Mouse (Mus musculus): ENCODE data around the gene Gm20708. TPM values are rescaled to one million over a fixed set of nuclear protein-coding genes. Genes with fewer than 3 reads are reported as not detected.

The Gm20708 gene
- polyA plus RNA-seq, 1 experiment, result not detected

DNA sequence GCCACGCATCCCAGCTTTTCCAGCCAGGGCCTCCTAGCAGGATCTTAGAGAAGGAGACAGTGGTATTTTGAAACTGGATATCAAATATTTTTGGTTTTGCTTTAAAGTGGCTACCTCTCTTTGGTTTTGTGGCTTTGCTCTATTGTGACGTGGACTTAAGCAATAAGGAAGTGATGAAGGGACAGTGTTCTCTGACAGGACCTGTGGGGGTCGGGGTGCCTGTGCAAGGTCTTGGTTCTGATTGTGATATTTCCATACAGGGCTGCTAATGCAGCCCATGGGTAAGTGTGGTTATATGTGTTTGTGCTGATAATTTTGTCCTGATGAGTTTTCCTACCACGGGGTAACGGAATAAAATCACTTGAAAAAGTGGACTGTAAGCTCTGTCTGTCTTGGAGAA is 45.9 kb downstream of the Gm20708 start:
- peaks cover 23% of the 10 kb centered on the region for H3K4me1 ChIP-seq
- H3K27me3 ChIP-seq (replicated peaks), result peaks cover 19% of the 10 kb centered on the region
- peaks cover 71% of the 10 kb centered on the region for H3K36me3 ChIP-seq (replicated peaks; ENCODE audit: low read length)
- TF ChIP-seq FLI1 (IDR thresholded peaks at IDR 0.05; ENCODE audit: low read length) (no peak), GATA1 (IDR thresholded peaks at IDR 0.05; ENCODE audit: borderline replicate concordance, low read length) (no peak)
- no peak overlapping the region for H3K4me3 ChIP-seq (replicated peaks)
- H3K9me3 ChIP-seq, result 0 out of 2 replicates have a peak, but pooled peaks cover 3% of the 10 kb centered on the region

DNA sequence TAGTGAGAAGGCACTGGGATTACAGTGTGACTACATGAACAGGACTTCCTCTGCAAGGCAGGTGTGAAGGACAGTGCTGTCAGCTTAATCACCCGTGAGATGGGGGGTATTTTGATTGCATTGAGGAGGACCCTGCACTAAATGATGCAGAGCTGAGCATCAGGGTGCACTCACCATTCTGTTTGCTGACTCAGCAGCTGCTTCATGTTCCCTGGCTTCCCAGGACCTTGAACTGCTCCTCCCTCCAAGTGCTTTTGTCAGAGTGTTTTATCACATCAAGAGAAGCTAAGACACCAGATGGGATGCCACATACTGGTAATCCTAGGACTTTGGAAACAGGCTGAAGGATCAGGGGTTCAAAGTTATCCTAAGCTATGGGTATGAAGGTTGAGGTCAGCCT is 46.5 kb downstream of the Gm20708 start:
- TF ChIP-seq GATA1 (IDR thresholded peaks at IDR 0.05; ENCODE audit: borderline replicate concordance, low read length) (no peak), FLI1 (IDR thresholded peaks at IDR 0.05; ENCODE audit: low read length) (no peak)
- H3K27me3 ChIP-seq (replicated peaks), result peaks cover 26% of the 10 kb centered on the region
- H3K36me3 ChIP-seq (replicated peaks; ENCODE audit: low read length), result peaks cover 70% of the 10 kb centered on the region
- no peak overlapping the region for H3K4me3 ChIP-seq (replicated peaks)
- peaks cover 24% of the 10 kb centered on the region for H3K4me1 ChIP-seq
- 0 out of 2 replicates have a peak, but pooled peaks cover 3% of the 10 kb centered on the region for H3K9me3 ChIP-seq

DNA sequence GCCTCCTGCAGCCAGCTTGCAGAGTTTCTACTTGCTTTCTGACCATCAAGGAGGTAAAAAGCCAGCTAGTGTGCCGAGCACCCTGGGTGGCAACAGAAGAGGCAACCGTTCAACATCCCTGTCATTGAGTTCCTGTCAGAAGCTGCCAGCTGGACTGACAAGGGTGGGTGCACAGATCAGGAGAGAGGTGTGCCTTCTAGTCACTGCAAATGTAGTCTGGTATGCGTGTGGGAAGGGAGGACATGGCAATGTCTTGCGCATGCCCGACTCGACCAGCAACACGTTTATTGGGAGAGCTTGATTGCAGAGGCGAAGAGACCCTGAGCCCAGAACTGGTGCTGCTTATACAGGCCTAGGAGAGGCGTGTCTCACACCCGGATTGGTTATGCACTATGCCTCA is 48.0 kb downstream of the Gm20708 start:
- peaks cover 57% of the 10 kb centered on the region for H3K36me3 ChIP-seq (replicated peaks; ENCODE audit: low read length)
- H3K4me1 ChIP-seq, result peaks cover 31% of the 10 kb centered on the region

DNA sequence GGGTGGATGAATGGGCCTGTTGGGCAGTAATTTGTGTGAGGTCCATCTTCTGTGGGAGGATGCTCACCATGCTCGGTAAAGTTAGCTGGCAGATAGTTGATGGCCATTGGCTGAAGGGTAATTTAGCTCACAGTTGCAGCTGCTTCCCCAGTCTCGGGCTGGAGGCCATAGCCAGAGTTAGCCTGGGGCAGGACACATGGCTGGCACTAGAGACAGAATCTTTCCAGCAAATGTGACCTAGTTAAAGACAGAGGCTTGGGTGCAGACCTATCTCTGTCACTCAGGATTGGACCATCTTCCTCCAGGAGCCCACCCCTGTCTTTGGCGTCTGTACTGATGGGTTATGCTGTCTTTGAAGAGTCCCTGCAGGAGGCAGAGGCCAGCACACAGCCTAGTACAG is 48.9 kb downstream of the Gm20708 start:
- Histone ChIP-seq H3K9me3 (0 out of 2 replicates have a peak, but pooled peaks cover 3% of the 10 kb centered on the region), H3K4me3 (replicated peaks) (no peak overlapping the region), H3K36me3 (replicated peaks; ENCODE audit: low read length) (peaks cover 48% of the 10 kb centered on the region), H3K4me1 (peaks cover 38% of the 10 kb centered on the region), H3K27me3 (replicated peaks) (peaks cover 48% of the 10 kb centered on the region)
- TF ChIP-seq FLI1 (IDR thresholded peaks at IDR 0.05; ENCODE audit: low read length), result no peak
- no peak for TF ChIP-seq GATA1 (IDR thresholded peaks at IDR 0.05; ENCODE audit: borderline replicate concordance, low read length)

More for the DNA sequence above, 48.0 kb downstream of the Gm20708 start:
- no peak for TF ChIP-seq GATA1 (IDR thresholded peaks at IDR 0.05; ENCODE audit: borderline replicate concordance, low read length)
- no peak for TF ChIP-seq FLI1 (IDR thresholded peaks at IDR 0.05; ENCODE audit: low read length)
- Histone ChIP-seq H3K9me3 (0 out of 2 replicates have a peak, but pooled peaks cover 3% of the 10 kb centered on the region), H3K27me3 (replicated peaks) (peaks cover 40% of the 10 kb centered on the region), H3K4me3 (replicated peaks) (no peak overlapping the region)

DNA sequence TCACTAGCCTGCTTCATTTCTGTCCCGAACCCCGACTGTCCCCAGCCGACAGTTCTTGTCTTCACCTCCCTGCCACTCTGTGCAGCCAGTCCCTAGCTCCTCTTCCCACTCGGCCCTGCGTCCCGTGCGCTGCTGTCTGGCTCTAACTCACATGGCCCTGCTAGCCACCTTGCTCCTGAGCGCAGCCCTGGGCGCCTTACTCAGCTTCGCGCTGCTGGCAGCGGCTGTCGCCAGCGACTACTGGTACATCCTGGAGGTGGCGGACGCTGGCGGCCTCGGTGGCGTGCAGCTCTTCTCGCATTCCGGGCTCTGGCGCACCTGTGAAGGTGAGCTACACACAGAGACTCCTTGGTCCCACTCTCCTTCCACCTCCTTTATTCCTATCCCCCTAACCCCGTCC is 51.1 kb downstream of the Gm20708 start, which contains the start of gene Tmem235:
Gene Tmem235, plus strand, starts transcription at position 152 of the 400 bp plus-strand sequence.
- Histone ChIP-seq H3K36me3 (replicated peaks; ENCODE audit: low read length) (peaks cover 28% of the 10 kb centered on the region), H3K4me1 (peaks cover 53% of the 10 kb centered on the region), H3K9me3 (0 out of 2 replicates have a peak, but pooled peaks cover 3% of the 10 kb centered on the region), H3K4me3 (replicated peaks) (peak within 1 kb of the TSS; percentile 67), H3K27me3 (replicated peaks) (peaks cover 69% of the 10 kb centered on the region)
- TF ChIP-seq GATA1 (IDR thresholded peaks at IDR 0.05; ENCODE audit: borderline replicate concordance, low read length), result no peak
- TF ChIP-seq FLI1 (IDR thresholded peaks at IDR 0.05; ENCODE audit: low read length), result no peak

DNA sequence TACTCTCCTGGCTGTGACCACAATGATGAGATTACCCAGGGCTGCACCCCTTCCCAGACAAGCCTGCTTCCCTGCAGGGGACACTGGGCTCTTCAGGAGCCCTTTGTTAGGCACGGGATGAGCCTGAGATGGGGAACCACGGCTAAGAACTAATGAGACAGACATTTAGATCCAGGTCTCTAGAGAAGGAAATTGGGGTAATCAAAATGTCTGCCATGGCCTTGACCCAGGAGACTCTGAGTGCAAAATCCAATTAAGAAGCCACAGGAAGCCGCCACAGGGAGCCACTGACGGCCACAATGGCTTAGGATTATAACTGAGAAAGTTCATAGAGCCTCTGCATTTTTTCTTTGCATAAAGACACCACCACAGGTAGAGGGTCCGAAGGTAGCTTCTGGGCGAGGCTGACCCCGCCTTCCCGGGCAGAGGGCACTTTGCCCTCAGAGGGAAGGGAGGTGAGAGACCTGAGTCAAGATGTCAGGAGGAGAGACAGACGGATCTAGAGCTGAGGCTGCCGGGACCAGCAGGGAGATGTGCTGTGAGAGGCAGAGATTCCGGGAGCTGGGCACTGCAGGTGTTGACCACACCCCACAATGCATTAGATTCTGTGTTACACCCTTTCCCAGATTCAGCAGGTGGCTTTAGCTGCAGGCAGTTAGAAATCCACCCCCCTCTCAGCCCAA is 53.8 kb downstream of the Gm20708 start:
- Histone ChIP-seq H3K36me3 (replicated peaks; ENCODE audit: low read length) (peaks cover 17% of the 10 kb centered on the region), H3K27me3 (replicated peaks) (peaks cover 90% of the 10 kb centered on the region), H3K4me3 (replicated peaks) (no peak overlapping the region), H3K4me1 (peaks cover 46% of the 10 kb centered on the region), H3K9me3 (no peaks in the 10 kb centered on the region)
- TF ChIP-seq FLI1 (IDR thresholded peaks at IDR 0.05; ENCODE audit: low read length) (no peak), GATA1 (IDR thresholded peaks at IDR 0.05; ENCODE audit: borderline replicate concordance, low read length) (no peak)

DNA sequence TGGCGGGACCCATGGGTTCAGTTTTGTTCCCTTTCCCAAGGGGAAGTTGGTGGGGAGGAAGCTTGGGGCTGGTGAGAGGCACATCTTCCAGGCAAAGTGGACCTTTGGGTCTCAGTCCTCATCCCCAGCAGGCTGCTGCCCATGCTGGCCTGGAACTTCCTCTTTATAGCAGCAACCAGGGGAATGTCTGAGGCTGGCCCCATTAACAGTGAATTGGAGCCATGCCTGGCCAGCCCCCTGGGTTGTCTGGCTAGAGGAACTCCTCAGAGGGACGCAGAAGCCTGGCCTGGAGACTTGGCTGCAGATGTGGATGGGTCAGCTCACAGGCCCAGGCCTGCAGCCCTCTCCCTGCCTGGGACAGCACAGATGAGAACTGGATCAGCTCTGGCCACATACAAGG is 55.3 kb downstream of the Gm20708 start:
- Histone ChIP-seq H3K27me3 (replicated peaks) (peaks cover 82% of the 10 kb centered on the region), H3K4me1 (peaks cover 46% of the 10 kb centered on the region), H3K36me3 (replicated peaks; ENCODE audit: low read length) (peaks cover 26% of the 10 kb centered on the region), H3K9me3 (no peaks in the 10 kb centered on the region), H3K4me3 (replicated peaks) (no peak overlapping the region)
- TF ChIP-seq FLI1 (IDR thresholded peaks at IDR 0.05; ENCODE audit: low read length) (no peak), GATA1 (IDR thresholded peaks at IDR 0.05; ENCODE audit: borderline replicate concordance, low read length) (no peak)

DNA sequence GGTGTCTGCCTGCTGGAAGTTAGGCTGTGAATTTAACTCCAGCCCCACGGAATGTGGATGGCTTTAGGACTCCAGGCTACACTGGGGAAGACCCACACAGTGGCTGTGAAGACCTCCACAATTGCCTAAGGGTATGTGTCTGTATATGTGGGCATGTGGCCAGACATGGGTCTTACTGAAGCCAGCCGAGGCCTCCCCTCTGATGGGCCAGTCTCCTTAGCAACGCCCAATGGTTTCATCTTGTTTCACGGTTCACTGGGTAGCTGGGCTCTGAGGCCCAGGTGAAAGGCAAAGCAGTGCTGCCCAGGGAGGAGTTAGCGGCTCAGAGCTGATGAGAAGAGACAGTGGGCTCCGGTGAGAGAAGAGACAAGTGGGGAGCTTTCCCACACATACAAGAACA is 56.5 kb downstream of the Gm20708 start:
- Histone ChIP-seq H3K4me1 (peaks cover 43% of the 10 kb centered on the region), H3K4me3 (replicated peaks) (no peak overlapping the region), H3K9me3 (no peaks in the 10 kb centered on the region), H3K36me3 (replicated peaks; ENCODE audit: low read length) (peaks cover 30% of the 10 kb centered on the region), H3K27me3 (replicated peaks) (peaks cover 70% of the 10 kb centered on the region)
- TF ChIP-seq FLI1 (IDR thresholded peaks at IDR 0.05; ENCODE audit: low read length) (no peak), GATA1 (IDR thresholded peaks at IDR 0.05; ENCODE audit: borderline replicate concordance, low read length) (no peak)

DNA sequence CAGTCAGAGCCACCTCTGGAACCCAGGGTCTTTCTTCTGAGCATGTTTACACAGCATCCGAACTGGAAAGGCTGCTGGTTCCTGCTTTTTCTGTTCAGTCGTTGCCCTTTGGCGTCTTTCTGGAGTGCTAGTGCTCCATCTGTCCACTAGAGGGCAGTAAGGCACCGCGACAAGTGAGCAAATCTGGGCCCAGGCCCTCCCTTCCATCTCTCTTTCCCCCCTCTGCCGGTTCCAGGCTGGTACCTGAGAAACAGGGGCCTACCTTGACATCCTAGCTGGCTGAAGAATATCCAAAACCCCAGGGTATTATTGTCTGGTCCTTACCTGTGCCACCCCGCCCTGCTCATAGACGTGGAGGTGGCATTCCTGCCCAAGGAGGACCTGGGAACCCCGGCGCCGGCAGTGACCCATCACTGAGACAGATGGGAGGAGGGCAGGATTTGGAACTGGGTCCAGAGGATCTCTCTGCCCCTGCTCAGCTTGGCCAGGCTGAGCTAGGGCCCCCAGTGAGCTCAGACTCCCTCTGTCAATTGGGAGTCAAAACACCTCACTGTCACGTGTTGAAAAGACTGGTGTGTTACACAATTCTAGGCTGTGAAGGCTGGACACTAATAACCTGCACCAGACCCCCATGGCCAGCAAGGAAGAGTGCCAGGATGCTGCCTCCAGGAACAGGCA is 61.4 kb downstream of the Gm20708 start:
- no peaks in the 10 kb centered on the region for H3K9me3 ChIP-seq
- no peak for TF ChIP-seq FLI1 (IDR thresholded peaks at IDR 0.05; ENCODE audit: low read length)
- no peak for TF ChIP-seq GATA1 (IDR thresholded peaks at IDR 0.05; ENCODE audit: borderline replicate concordance, low read length)
- H3K4me1 ChIP-seq, result peaks cover 48% of the 10 kb centered on the region
- peak overlapping the region; percentile 31 for H3K4me3 ChIP-seq (replicated peaks)
- peaks cover 30% of the 10 kb centered on the region for H3K36me3 ChIP-seq (replicated peaks; ENCODE audit: low read length)
- H3K27me3 ChIP-seq (replicated peaks), result peaks cover 36% of the 10 kb centered on the region

DNA sequence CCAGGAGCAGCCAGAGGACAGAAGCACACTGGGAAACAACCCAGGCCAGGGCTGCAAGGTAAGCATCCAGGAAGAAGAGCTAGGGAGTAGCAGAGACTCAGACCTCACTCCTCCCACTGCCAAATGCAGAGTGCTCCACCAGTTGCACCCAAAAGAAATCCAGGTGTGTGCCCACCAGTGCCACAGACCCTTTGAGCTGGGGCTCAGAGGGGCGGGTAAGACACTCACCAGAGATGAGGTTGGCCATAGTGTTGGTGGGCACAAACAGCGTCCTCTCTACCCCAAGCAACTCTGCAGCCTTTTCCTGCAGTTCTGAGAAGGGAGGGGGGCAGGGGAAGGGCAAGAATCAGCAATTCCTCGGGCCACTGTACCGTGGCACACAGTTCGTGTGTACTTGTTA is 61.9 kb downstream of the Gm20708 start:
- H3K9me3 ChIP-seq, result no peaks in the 10 kb centered on the region
- TF ChIP-seq GATA1 (IDR thresholded peaks at IDR 0.05; ENCODE audit: borderline replicate concordance, low read length), result no peak
- no peak for TF ChIP-seq FLI1 (IDR thresholded peaks at IDR 0.05; ENCODE audit: low read length)
- H3K27me3 ChIP-seq (replicated peaks), result peaks cover 30% of the 10 kb centered on the region
- H3K36me3 ChIP-seq (replicated peaks; ENCODE audit: low read length), result peaks cover 30% of the 10 kb centered on the region
- peaks cover 52% of the 10 kb centered on the region for H3K4me1 ChIP-seq
- H3K4me3 ChIP-seq (replicated peaks), result no peak overlapping the region
